Mouse (Mus musculus) small intestine, adult 2 months (tissue): Measurements from ENCODE around the gene Nat10. TPM values are rescaled to one million over a fixed set of nuclear protein-coding genes. Genes with fewer than 3 reads are reported as not detected.

Experiments used
- H3K27ac ChIP-seq: fragments of 200-500 bp; 2 replicates; pipeline ENCODE4 v1.5.1; 2012; ENCODE audit warnings: low read depth, low read length, control low read depth, inconsistent platforms; ENCODE audit not compliant: insufficient read depth
- H3K27me3 ChIP-seq: fragments of 200-500 bp; 2 replicates; pipeline ENCODE4 v1.6.1; 2012; ENCODE audit warnings: mild to moderate bottlenecking, moderate library complexity, low read length, inconsistent platforms; ENCODE audit not compliant: control insufficient read depth, insufficient read depth
- H3K36me3 ChIP-seq: fragments of 200-500 bp; 2 replicates; pipeline ENCODE4 v1.6.1; 2012; ENCODE audit warnings: mild to moderate bottlenecking, low read length, control low read depth, inconsistent platforms; ENCODE audit not compliant: control insufficient read depth, insufficient read depth
- H3K4me1 ChIP-seq: fragments of 200-500 bp; 2 replicates; pipeline ENCODE4 v1.6.1; 2012; ENCODE audit warnings: low read length, inconsistent platforms, mixed read lengths; ENCODE audit not compliant: control insufficient read depth, insufficient read depth, insufficient read length
- H3K4me3 ChIP-seq: fragments of 200-500 bp; 2 replicates; pipeline ENCODE4 v1.5.1; 2012; ENCODE audit warnings: low read depth, mild to moderate bottlenecking, control low read depth, inconsistent platforms, low read length, moderate library complexity
- CTCF ChIP-seq: fragments of 200-500 bp; IDR thresholded peaks from 2 replicates; pipeline ENCODE4 v1.5.1; 2012; ENCODE audit warnings: low read depth, mild to moderate bottlenecking, control low read depth, inconsistent platforms, low read length, moderate library complexity, mixed read lengths; ENCODE audit not compliant: insufficient replicate concordance, insufficient read length; ENCODE audit errors: extremely low read depth
- POLR2A ChIP-seq: fragments of 200-500 bp; IDR thresholded peaks from 2 replicates; pipeline ENCODE4 v1.6.1; 2012; ENCODE audit warnings: low read depth, mild to moderate bottlenecking, control low read depth, inconsistent platforms, low read length, moderate library complexity
- WGBS: fragments of 180-500 bp; shearing (Covaris S2); methylation state at CpG from one replicate; pipeline ENCODE4 v1.1.7; 2018; 5-methylcytosine and 5-hydroxymethylcytosine counted together
- polyA plus RNA-seq: library from polyadenylated mRNA; depleted of rRNA; stranded (reverse); fragments of >200 nt; gene quantifications from 2 replicates; pipeline ENCODE4 v1.2.3, GENCODE M21; 2012

The Nat10 gene
- polyA plus RNA-seq, 1 experiment = 13.4 TPM

- 74% methylated on average over 2 of the region's 2 CpGs for WGBS
- Histone ChIP-seq H3K27ac (no peak overlapping the region), H3K4me3 (no peak overlapping the region), H3K27me3 (no peaks in the 10 kb centered on the region), H3K4me1 (peaks cover 4% of the 10 kb centered on the region; the same call in 1 of the 2 replicates), H3K36me3 (peaks cover 16% of the 10 kb centered on the region)
- no peak for TF ChIP-seq POLR2A
- no peak for TF ChIP-seq CTCF
Measured at GRCm38 (mm10) chr2:103746096-103746495, 15.0 kb downstream of the Nat10 start.

- TF ChIP-seq POLR2A = no peak
- no peak for TF ChIP-seq CTCF
- H3K27me3 ChIP-seq = no peaks in the 10 kb centered on the region
- H3K4me1 ChIP-seq = peaks cover 4% of the 10 kb centered on the region; the same call in 1 of the 2 replicates
- peaks cover 16% of the 10 kb centered on the region for H3K36me3 ChIP-seq
- WGBS = 70% methylated on average over 5 of the region's 5 CpGs
- no peak overlapping the region for H3K27ac ChIP-seq
- H3K4me3 ChIP-seq = no peak overlapping the region
Measured at GRCm38 (mm10) chr2:103745481-103745880, 15.6 kb downstream of the Nat10 start.

GRCm38 (mm10) chr2:103743988-103744387 lies 17.1 kb downstream of the Nat10 start:
- Histone ChIP-seq H3K36me3 (peaks cover 20% of the 10 kb centered on the region), H3K4me1 (no peaks in the 10 kb centered on the region), H3K4me3 (no peak overlapping the region), H3K27me3 (no peaks in the 10 kb centered on the region), H3K27ac (no peak overlapping the region)
- TF ChIP-seq POLR2A = no peak
- peak; percentile 83; the same call in 1 of the 2 replicates for TF ChIP-seq CTCF
- WGBS = 82% methylated on average over 7 of the region's 7 CpGs

GRCm38 (mm10) chr2:103743536-103743935 lies 17.5 kb downstream of the Nat10 start:
- Histone ChIP-seq H3K4me1 (no peaks in the 10 kb centered on the region), H3K36me3 (peaks cover 20% of the 10 kb centered on the region), H3K4me3 (no peak overlapping the region), H3K27me3 (no peaks in the 10 kb centered on the region), H3K27ac (no peak overlapping the region)
- no peak for TF ChIP-seq CTCF
- no peak for TF ChIP-seq POLR2A
- WGBS = 97% methylated on average over 2 of the region's 2 CpGs

GRCm38 (mm10) chr2:103742821-103743220 lies 18.2 kb downstream of the Nat10 start:
- H3K27ac ChIP-seq = no peak overlapping the region
- H3K36me3 ChIP-seq = peaks cover 17% of the 10 kb centered on the region
- H3K27me3 ChIP-seq = no peaks in the 10 kb centered on the region
- WGBS = 97% methylated on average over 6 of the region's 6 CpGs
- TF ChIP-seq CTCF (no peak), POLR2A (no peak)
- no peaks in the 10 kb centered on the region for H3K4me1 ChIP-seq
- no peak overlapping the region for H3K4me3 ChIP-seq

- H3K36me3 ChIP-seq = peaks cover 41% of the 10 kb centered on the region
- WGBS = 92% methylated on average over 6 of the region's 6 CpGs
- H3K4me1 ChIP-seq = no peaks in the 10 kb centered on the region
- no peaks in the 10 kb centered on the region for H3K27me3 ChIP-seq
- TF ChIP-seq CTCF (no peak), POLR2A (no peak)
- no peak overlapping the region for H3K27ac ChIP-seq
- H3K4me3 ChIP-seq = no peak overlapping the region
Measured at GRCm38 (mm10) chr2:103731423-103731822, 29.6 kb downstream of the Nat10 start.

- Histone ChIP-seq H3K4me1 (no peaks in the 10 kb centered on the region), H3K27me3 (no peaks in the 10 kb centered on the region), H3K4me3 (no peak overlapping the region), H3K36me3 (peaks cover 43% of the 10 kb centered on the region), H3K27ac (no peak overlapping the region)
- WGBS = 87% methylated on average over 8 of the region's 8 CpGs
- TF ChIP-seq POLR2A = no peak
- TF ChIP-seq CTCF = no peak
Measured at GRCm38 (mm10) chr2:103730999-103731398, 30.1 kb downstream of the Nat10 start.
